Mouse (Mus musculus): ENCODE results near the gene Cd36. TPM values are rescaled to one million over a fixed set of nuclear protein-coding genes. Genes with fewer than 3 reads are reported as not detected.

Cd36 gene
- polyA plus RNA-seq, 1 experiment, result 17.0 TPM

DNA sequence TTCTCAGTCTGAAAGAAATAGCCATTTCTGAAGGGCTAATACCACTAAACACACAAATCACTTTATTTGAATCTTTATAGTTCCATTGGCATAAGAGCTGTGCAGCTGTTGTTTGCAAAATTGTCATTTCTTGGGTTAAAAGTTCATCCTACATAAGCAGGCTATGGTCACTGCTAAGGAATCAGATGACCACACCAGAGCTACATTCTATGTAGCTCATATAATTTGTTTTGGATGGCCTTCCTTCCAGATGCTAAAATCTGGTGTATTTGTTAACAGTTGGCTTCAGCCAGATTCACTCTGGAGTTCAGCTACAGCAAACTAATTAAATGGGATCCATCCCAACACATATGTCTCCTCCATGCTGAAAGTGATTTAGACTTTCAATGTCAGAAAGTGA is 142.1 kb downstream of the Cd36 start:
- no peak overlapping the region for H3K4me3 ChIP-seq (ENCODE audit: control insufficient read depth, insufficient read depth, low read length)
- no peak for DNase-seq
- no peaks in the 10 kb centered on the region for H3K4me1 ChIP-seq (replicated peaks; ENCODE audit: control insufficient read depth, insufficient read depth, low read length)
- H3K27me3 ChIP-seq (ENCODE audit: control insufficient read depth, insufficient read depth, low read length), result no peaks in the 10 kb centered on the region
- no peak overlapping the region for H3K27ac ChIP-seq (ENCODE audit: control insufficient read depth, insufficient read depth, low read length)
- no peak for TF ChIP-seq CTCF (IDR thresholded peaks at IDR 0.05; ENCODE audit: borderline replicate concordance, control insufficient read depth, extremely low read depth, insufficient read depth, low read length, poor library complexity)
- no peak for TF ChIP-seq POLR2A (IDR thresholded peaks at IDR 0.05; ENCODE audit: control insufficient read depth, extremely low read depth, insufficient read depth, low read length, poor library complexity)
- no peaks in the 10 kb centered on the region for H3K36me3 ChIP-seq (ENCODE audit: control insufficient read depth, insufficient read depth, low read length)

GRCm38 (mm10) chr5:17739805-17740204 is 148.8 kb downstream of the Cd36 start:
- Histone ChIP-seq H3K4me1 (replicated peaks; ENCODE audit: control insufficient read depth, insufficient read depth, low read length) (no peaks in the 10 kb centered on the region), H3K27me3 (ENCODE audit: control insufficient read depth, insufficient read depth, low read length) (no peaks in the 10 kb centered on the region), H3K36me3 (ENCODE audit: control insufficient read depth, insufficient read depth, low read length) (no peaks in the 10 kb centered on the region), H3K27ac (ENCODE audit: control insufficient read depth, insufficient read depth, low read length) (no peak overlapping the region), H3K4me3 (ENCODE audit: control insufficient read depth, insufficient read depth, low read length) (no peak overlapping the region)
- DNase-seq, result no peak
- TF ChIP-seq POLR2A (IDR thresholded peaks at IDR 0.05; ENCODE audit: control insufficient read depth, extremely low read depth, insufficient read depth, low read length, poor library complexity), result no peak
- TF ChIP-seq CTCF (IDR thresholded peaks at IDR 0.05; ENCODE audit: borderline replicate concordance, control insufficient read depth, extremely low read depth, insufficient read depth, low read length, poor library complexity), result no peak
- 80% methylated on average over 3 of the region's 3 CpGs for WGBS

Other genes with a start within 250 kb of the Cd36 start
- gene Gnat3, start 73.7 kb upstream of the Cd36 start, polyA plus RNA-seq (2012; rRNA removed), result 0.18 and 0.46 TPM in 2 replicates